Mouse (Mus musculus) colon, adult 2 months (tissue): ENCODE results near the gene Acot13. TPM values are rescaled to one million over a fixed set of nuclear protein-coding genes. Genes with fewer than 3 reads are reported as not detected.

ENCODE experiments used
- polyA plus RNA-seq: library from polyadenylated mRNA; depleted of rRNA; stranded (reverse); fragments of >200 nt; gene quantifications from 2 replicates; pipeline ENCODE4 v1.2.3, GENCODE M21; 2012; rRNA removed

Gene Acot13
- 33.6 and 56.4 TPM in 2 replicates for polyA plus RNA-seq

GRCm38 (mm10) chr13:24831353-24832130, at the start of gene Acot13, which contains the start of gene Tdp2:
Gene Acot13 (minus strand): TSS chr13:24831540.
Gene Tdp2 (plus strand): TSS chr13:24831679.

GRCm38 (mm10) chr13:24844983-24845955, 13.9 kb upstream of the Acot13 start, which contains the start of gene D130043K22Rik:
Gene D130043K22Rik (plus strand): TSS chr13:24845135.

GRCm38 (mm10) chr13:24801308-24801921, 29.9 kb downstream of the Acot13 start, which contains the start of gene BC005537:
Gene BC005537 (plus strand): TSS chr13:24801657.

Other genes starting within 250 kb of the Acot13 start
- gene Ripor2, start 249.4 kb downstream of the Acot13 start, polyA plus RNA-seq = 1.3 and 2.2 TPM in 2 replicates
- not detected in 2 replicates for gene Armh2, start 90.3 kb downstream of the Acot13 start, polyA plus RNA-seq
- 3.0 and 3.5 TPM in 2 replicates for gene Gmnn, start 69.6 kb downstream of the Acot13 start, polyA plus RNA-seq
- 20.8 and 23.1 TPM in 2 replicates for gene BC005537, start 29.9 kb downstream of the Acot13 start, polyA plus RNA-seq
- gene Tdp2, start 139 bp upstream of the Acot13 start, polyA plus RNA-seq = 13.6 and 27.2 TPM in 2 replicates
- gene D130043K22Rik, start 13.6 kb upstream of the Acot13 start, polyA plus RNA-seq = 0.29 and 0.40 TPM in 2 replicates
- gene Aldh5a1, start 106.1 kb upstream of the Acot13 start, polyA plus RNA-seq = 5.6 and 6.9 TPM in 2 replicates
- 2.4 and 2.9 TPM in 2 replicates for gene Gpld1, start 111.6 kb upstream of the Acot13 start, polyA plus RNA-seq
- gene Mrs2, start 188.8 kb upstream of the Acot13 start, polyA plus RNA-seq = 29.4 and 37.4 TPM in 2 replicates
- 0.01 TPM in 1 of 2 replicates, not detected in the other for gene Dcdc2a, start 224.5 kb upstream of the Acot13 start, polyA plus RNA-seq